Mouse (Mus musculus) urinary bladder, postnatal 0 days (tissue): ENCODE results near the gene Crisp3. TPM values are rescaled to one million over a fixed set of nuclear protein-coding genes. Genes with fewer than 3 reads are reported as not detected.

ENCODE experiments used
- polyA plus RNA-seq: library from polyadenylated mRNA; unstranded; fragments of >200 nt; fragmentation: Nextera tagmentation; extraction: Ambion mirVana; gene quantifications from 2 replicates; pipeline ENCODE4 v1.2.1, GENCODE M21; 2015

The Crisp3 gene
- not detected in 2 replicates for polyA plus RNA-seq

DNA sequence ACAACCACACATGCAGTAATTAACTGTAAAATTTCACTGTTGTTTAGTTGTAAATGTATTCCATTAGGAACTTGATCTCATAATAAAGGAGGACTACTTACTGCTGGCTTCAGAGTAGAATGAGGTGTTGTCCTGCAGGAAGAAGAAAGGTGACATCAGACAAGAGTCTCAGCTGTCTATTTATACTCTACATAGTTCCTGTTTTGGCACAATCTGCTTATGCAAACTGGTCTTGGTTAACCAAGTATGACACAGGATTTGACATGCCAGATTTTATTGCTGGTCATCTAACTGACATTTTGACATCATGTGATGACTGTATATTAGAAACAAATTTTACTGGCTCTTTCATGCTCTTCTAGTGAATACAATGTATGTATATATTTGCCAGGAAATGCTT lies at the start of gene Crisp3:
Crisp3 (minus strand) TSS at position 154 of the 400 bp plus-strand sequence.

DNA sequence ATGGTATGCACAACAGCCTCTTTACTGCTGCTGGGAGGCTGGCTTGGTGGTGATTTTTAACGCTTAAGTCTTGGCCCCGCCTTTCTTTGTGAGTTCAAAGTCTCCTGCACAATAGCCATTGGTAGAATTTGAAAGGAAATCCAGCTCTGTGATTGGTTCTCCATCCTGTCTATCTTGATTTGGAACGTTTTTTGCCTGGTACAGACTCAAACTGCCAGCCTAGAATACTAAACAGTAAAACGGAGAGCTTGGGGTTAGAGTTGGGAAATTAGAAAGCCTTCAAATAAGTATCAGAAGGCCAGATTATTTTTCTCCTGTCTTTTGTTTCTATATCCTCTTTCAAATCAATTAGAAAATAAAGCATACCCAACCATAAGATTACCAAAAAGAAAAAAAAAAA lies 33.5 kb downstream of the Crisp3 start, which contains the start of gene Pgk2:
Pgk2 (minus strand) TSS at position 101 of the 400 bp plus-strand sequence.

Other genes with a start within 250 kb of the Crisp3 start
- gene AC192777.2, start 146.8 kb downstream of the Crisp3 start, polyA plus RNA-seq, result not detected in 2 replicates
- not detected in 2 replicates for gene Pgk2, start 33.6 kb downstream of the Crisp3 start, polyA plus RNA-seq
- gene Crisp1, start 76.9 kb upstream of the Crisp3 start, polyA plus RNA-seq, result not detected in 2 replicates